Mouse (Mus musculus) limb, embryonic 10.5 days (tissue): ENCODE results near the gene Zbtb4. TPM values are rescaled to one million over a fixed set of nuclear protein-coding genes. Genes with fewer than 3 reads are reported as not detected.

Experiments used
- polyA plus RNA-seq: library from polyadenylated mRNA; unstranded; fragments of >200 nt; fragmentation: Nextera tagmentation; extraction: Ambion mirVana; gene quantifications from 2 replicates; pipeline ENCODE4 v1.2.1, GENCODE M21; 2016

The Zbtb4 gene
- polyA plus RNA-seq, 1 experiment from 2014 or later = 0.59 TPM

Other genes starting within 250 kb of the Zbtb4 start
- 1.0 and 1.3 TPM in 2 replicates for gene Dnah2, start 216.8 kb upstream of the Zbtb4 start, polyA plus RNA-seq
- 44.2 and 55.2 TPM in 2 replicates for gene Efnb3, start 205.7 kb upstream of the Zbtb4 start, polyA plus RNA-seq
- 52.3 and 52.8 TPM in 2 replicates for gene Wrap53, start 185.7 kb upstream of the Zbtb4 start, polyA plus RNA-seq
- 243 and 267 TPM in 2 replicates for gene Trp53, start 185.6 kb upstream of the Zbtb4 start, polyA plus RNA-seq
- 1.5 TPM in 2 replicates for gene Atp1b2, start 160.0 kb upstream of the Zbtb4 start, polyA plus RNA-seq
- gene Shbg, start 148.0 kb upstream of the Zbtb4 start, polyA plus RNA-seq = not detected in 2 replicates
- gene Sat2, start 143.9 kb upstream of the Zbtb4 start, polyA plus RNA-seq = 9.1 and 13.7 TPM in 2 replicates
- 45.4 and 48.1 TPM in 2 replicates for gene Fxr2, start 132.9 kb upstream of the Zbtb4 start, polyA plus RNA-seq
- 0.16 TPM in 1 of 2 replicates, not detected in the other for gene Sox15, start 110.6 kb upstream of the Zbtb4 start, polyA plus RNA-seq
- gene Mpdu1, start 103.3 kb upstream of the Zbtb4 start, polyA plus RNA-seq = 66.8 and 74.2 TPM in 2 replicates
- 3.5 and 3.6 TPM in 2 replicates for gene Cd68, start 99.8 kb upstream of the Zbtb4 start, polyA plus RNA-seq
- gene Eif4a1, start 93.5 kb upstream of the Zbtb4 start, polyA plus RNA-seq = 678 and 791 TPM in 2 replicates
- gene Senp3, start 83.8 kb upstream of the Zbtb4 start, polyA plus RNA-seq = 149 and 151 TPM in 2 replicates
- gene Tnfsf13, start 80.1 kb upstream of the Zbtb4 start, polyA plus RNA-seq = 0.20 and 0.45 TPM in 2 replicates
- 3.0 and 4.2 TPM in 2 replicates for gene Tnfsf12, start 70.1 kb upstream of the Zbtb4 start, polyA plus RNA-seq
- 0.53 and 0.73 TPM in 2 replicates for gene Tnfsfm13, start 69.8 kb upstream of the Zbtb4 start, polyA plus RNA-seq
- gene Polr2a, start 7.3 kb upstream of the Zbtb4 start, polyA plus RNA-seq = 41.8 and 47.0 TPM in 2 replicates
- gene Slc35g3, start 3.9 kb upstream of the Zbtb4 start, polyA plus RNA-seq = 0.09 and 0.10 TPM in 2 replicates
- gene Chrnb1, start 30.0 kb downstream of the Zbtb4 start, polyA plus RNA-seq = 0.87 and 2.5 TPM in 2 replicates
- 0.40 and 0.55 TPM in 2 replicates for gene Fgf11, start 35.9 kb downstream of the Zbtb4 start, polyA plus RNA-seq
- gene Tmem102, start 39.7 kb downstream of the Zbtb4 start, polyA plus RNA-seq = 1.4 and 1.5 TPM in 2 replicates
- gene Gm39566, start 49.4 kb downstream of the Zbtb4 start, polyA plus RNA-seq = not detected in 2 replicates
- gene Spem2, start 52.6 kb downstream of the Zbtb4 start, polyA plus RNA-seq = not detected in 2 replicates
- gene Spem1, start 56.3 kb downstream of the Zbtb4 start, polyA plus RNA-seq = not detected in 2 replicates
- 2.2 and 3.5 TPM in 2 replicates for gene Nlgn2, start 71.9 kb downstream of the Zbtb4 start, polyA plus RNA-seq
- 269 and 280 TPM in 2 replicates for gene Tmem256, start 72.6 kb downstream of the Zbtb4 start, polyA plus RNA-seq
- 96.7 and 117 TPM in 2 replicates for gene Plscr3, start 80.5 kb downstream of the Zbtb4 start, polyA plus RNA-seq
- 1.1 TPM in 2 replicates for gene Tnk1, start 92.8 kb downstream of the Zbtb4 start, polyA plus RNA-seq
- not detected in 2 replicates for gene Tmem95, start 112.1 kb downstream of the Zbtb4 start, polyA plus RNA-seq
- gene Kctd11, start 115.5 kb downstream of the Zbtb4 start, polyA plus RNA-seq = 6.1 and 6.4 TPM in 2 replicates
- gene Acap1, start 129.6 kb downstream of the Zbtb4 start, polyA plus RNA-seq = 0.93 and 1.7 TPM in 2 replicates
- 20.2 and 25.8 TPM in 2 replicates for gene 2810408A11Rik, start 135.1 kb downstream of the Zbtb4 start, polyA plus RNA-seq
- 12.6 and 13.3 TPM in 2 replicates for gene Neurl4, start 135.2 kb downstream of the Zbtb4 start, polyA plus RNA-seq
- 77.7 and 91.6 TPM in 2 replicates for gene Gps2, start 148.0 kb downstream of the Zbtb4 start, polyA plus RNA-seq
- 3,029 and 3,766 TPM in 2 replicates for gene Eif5a, start 156.0 kb downstream of the Zbtb4 start, polyA plus RNA-seq
- gene Ybx2, start 169.9 kb downstream of the Zbtb4 start, polyA plus RNA-seq = 6.1 TPM in 2 replicates
- gene Slc2a4, start 182.3 kb downstream of the Zbtb4 start, polyA plus RNA-seq = 19.9 and 29.3 TPM in 2 replicates
- gene Cldn7, start 198.9 kb downstream of the Zbtb4 start, polyA plus RNA-seq = 28.7 and 35.4 TPM in 2 replicates
- gene Ctdnep1, start 215.2 kb downstream of the Zbtb4 start, polyA plus RNA-seq = 22.2 and 24.8 TPM in 2 replicates
- gene Elp5, start 216.6 kb downstream of the Zbtb4 start, polyA plus RNA-seq = 154 and 176 TPM in 2 replicates
- gene Gabarap, start 225.2 kb downstream of the Zbtb4 start, polyA plus RNA-seq = 280 and 332 TPM in 2 replicates
- gene Phf23, start 229.9 kb downstream of the Zbtb4 start, polyA plus RNA-seq = 101 and 106 TPM in 2 replicates
- 65.2 and 70.6 TPM in 2 replicates for gene Dvl2, start 234.7 kb downstream of the Zbtb4 start, polyA plus RNA-seq
- 36.4 and 52.1 TPM in 2 replicates for gene Acadvl, start 249.5 kb downstream of the Zbtb4 start, polyA plus RNA-seq